9 mouse cellular contexts compared by ENCODE assay signal in the genomic region with DNA sequence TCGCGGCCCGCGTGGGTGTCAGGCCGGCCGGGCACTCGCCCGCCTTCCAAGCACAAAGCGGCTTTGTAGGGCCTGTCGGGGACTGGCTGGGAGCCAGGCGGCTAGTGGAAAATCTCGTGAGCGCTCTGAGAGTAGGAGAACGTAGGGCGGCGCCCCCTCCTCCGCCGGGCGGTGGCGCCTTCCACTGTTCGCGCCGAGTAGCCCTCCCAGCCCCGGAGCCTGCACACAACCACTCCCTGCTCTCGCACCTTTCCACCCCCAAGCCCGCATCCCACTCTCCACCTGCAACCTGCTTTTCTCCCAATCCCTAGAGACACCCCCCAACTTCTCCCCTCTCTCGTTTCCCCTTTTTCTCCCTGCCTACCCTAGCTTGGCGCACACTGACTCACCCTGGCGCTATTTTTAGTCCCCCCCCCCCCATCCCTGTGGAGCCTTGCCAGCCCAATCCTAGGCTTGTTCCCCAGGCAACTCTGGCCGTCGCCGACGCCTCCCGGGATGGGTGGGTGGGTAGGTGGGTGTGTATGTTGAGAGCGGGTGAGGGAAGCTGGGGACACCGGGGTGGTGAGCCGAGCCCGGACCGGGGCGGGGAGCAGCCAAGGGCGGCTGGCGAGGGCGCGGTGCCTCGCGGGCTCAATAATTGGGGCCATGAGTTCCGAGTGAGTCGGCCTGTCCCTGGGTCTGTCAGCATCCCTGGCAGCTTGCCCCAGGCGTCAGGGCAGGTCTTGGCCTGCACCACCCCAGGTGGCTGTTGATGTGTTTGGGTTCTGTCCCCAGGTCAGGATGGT. TPM values are rescaled to one million over a fixed set of nuclear protein-coding genes. Genes with fewer than 3 reads are reported as not detected.
DNase-seq lines count a peak whose midpoint lies in the region; ATAC-seq and TF ChIP-seq lines count a peak whose summit lies in the region.
"Had no signal": no experiment of that assay in that cellular context is flagged by ENCODE, and none has a peak within 500 bp of the region (broad histone marks: within the 10 kb centered on the region; RNA-seq: fewer than 3 reads in every experiment).

No protein-coding gene starts in this region.

- peak; percentile 7 for TF ChIP-seq CTCF in ES-Bruce4 (IDR thresholded peaks at IDR 0.05; ENCODE audit: low read depth, low read length)
- peak; percentile 67 for TF ChIP-seq CTCF in layer of hippocampus, adult 2 months (conservative IDR thresholded peaks at IDR 0.05)
- TF ChIP-seq CTCF in lung, adult 2 months (IDR thresholded peaks at IDR 0.05; ENCODE audit: insufficient read depth, low read length) = no peak

- WGBS in forebrain, embryonic 15.5 days = under 1% methylated on average over 43 of the region's 49 CpGs
- under 1% methylated on average over 46 of the region's 49 CpGs for WGBS in lung, adult 2 months
- WGBS in neural tube, embryonic 15.5 days = under 1% methylated on average over 38 of the region's 49 CpGs

- no peaks in the 10 kb centered on the region for H3K9me3 ChIP-seq in ES-Bruce4 (replicated peaks; ENCODE audit: control insufficient read depth, insufficient read depth, low read length, poor library complexity, severe bottlenecking)
- H3K9me3 ChIP-seq in forebrain, embryonic 15.5 days = no peaks in the 10 kb centered on the region
- no peaks in the 10 kb centered on the region for H3K9me3 ChIP-seq in neural tube, embryonic 15.5 days (replicated peaks)

- ATAC-seq in forebrain, embryonic 15.5 days (replicated peaks) = peak; percentile 66
- peak; percentile 56 for ATAC-seq in neural tube, embryonic 15.5 days (ENCODE audit: low FRiP score)

- no peaks in the 10 kb centered on the region for H3K36me3 ChIP-seq in ES-Bruce4 (ENCODE audit: control insufficient read depth, insufficient read depth, low read length, poor library complexity, severe bottlenecking)
- no peaks in the 10 kb centered on the region for H3K36me3 ChIP-seq in forebrain, embryonic 15.5 days
- H3K36me3 ChIP-seq in neural tube, embryonic 15.5 days = peaks cover 3% of the 10 kb centered on the region; the same call in 1 of the 2 replicates

- peaks cover 14% of the 10 kb centered on the region for H3K4me1 ChIP-seq in ES-Bruce4 (ENCODE audit: control insufficient read depth, insufficient read depth, low read length)
- H3K4me1 ChIP-seq in forebrain, embryonic 15.5 days = peaks cover 66% of the 10 kb centered on the region
- peaks cover 44% of the 10 kb centered on the region for H3K4me1 ChIP-seq in lung, adult 2 months (ENCODE audit: control insufficient read depth, insufficient read depth, low read length)
- H3K4me1 ChIP-seq in neural tube, embryonic 15.5 days = peaks cover 77% of the 10 kb centered on the region

- H3K27me3 ChIP-seq in ES-Bruce4 (ENCODE audit: control insufficient read depth, insufficient read depth, low read length, poor library complexity, severe bottlenecking) = no peaks in the 10 kb centered on the region
- H3K27me3 ChIP-seq in forebrain, embryonic 15.5 days = no peaks in the 10 kb centered on the region
- H3K27me3 ChIP-seq in neural tube, embryonic 15.5 days (replicated peaks) = no peaks in the 10 kb centered on the region

- peak overlapping the region; percentile 81 for H3K4me3 ChIP-seq in ES-Bruce4 (ENCODE audit: low read depth, low read length)
- peak overlapping the region; percentile 70 for H3K4me3 ChIP-seq in forebrain, embryonic 15.5 days
- peak overlapping the region; percentile 64 for H3K4me3 ChIP-seq in layer of hippocampus, adult 2 months
- H3K4me3 ChIP-seq in lung, adult 2 months (replicated peaks; ENCODE audit: extremely low read depth, low read depth, low read length) = peak overlapping the region; percentile 87
- H3K4me3 ChIP-seq in neural tube, embryonic 15.5 days (replicated peaks) = peak overlapping the region; percentile 68

- TF ChIP-seq EP300 in ES-Bruce4 (IDR thresholded peaks at IDR 0.05; ENCODE audit: insufficient read depth, low read depth, low read length) = 0 out of 2 replicates have a peak, but pooled peaks have one; percentile 6

- DNase-seq in cerebellum, adult 11-12 months = peak; percentile 95
- DNase-seq in heart, postnatal 25 days (ENCODE audit: low spot score) = peak; percentile 87
- peak; percentile 84 to 90 for DNase-seq in layer of hippocampus, adult 2 months (ENCODE audit: low spot score in 2 of 2)
- DNase-seq in lung, adult 2 months = peak; percentile 72
- peak; percentile 90 for DNase-seq in testis, postnatal 14 days (ENCODE audit: low spot score)

- peak overlapping the region; percentile 68 for H3K9ac ChIP-seq in ES-Bruce4 (ENCODE audit: low read depth, poor library complexity, severe bottlenecking)
- peak overlapping the region; percentile 79 for H3K9ac ChIP-seq in forebrain, embryonic 15.5 days (replicated peaks)
- peak overlapping the region; percentile 77 for H3K9ac ChIP-seq in neural tube, embryonic 15.5 days (replicated peaks)

- intact Hi-C loops in heart, postnatal 25 days (cut with DNase I) = loop anchor here (2.0 kb wide), 1 partner anchor 30 kb away; no protein-coding TSS in a partner anchor

- peak overlapping the region; percentile 75 for H3K4me2 ChIP-seq in forebrain, embryonic 15.5 days (replicated peaks)
- peak overlapping the region; percentile 78 for H3K4me2 ChIP-seq in neural tube, embryonic 15.5 days

- peak overlapping the region; percentile 78 for H3K27ac ChIP-seq in ES-Bruce4 (ENCODE audit: insufficient read depth, low read length)
- H3K27ac ChIP-seq in forebrain, embryonic 15.5 days (replicated peaks) = peak overlapping the region; percentile 100
- peak overlapping the region; percentile 99 for H3K27ac ChIP-seq in layer of hippocampus, adult 2 months
- H3K27ac ChIP-seq in neural tube, embryonic 15.5 days (replicated peaks) = peak overlapping the region; percentile 100

- no peak for TF ChIP-seq POLR2A in ES-Bruce4 (IDR thresholded peaks at IDR 0.05; ENCODE audit: insufficient read depth, low read length)
- no peak; the same call in 1 of the 2 replicates for TF ChIP-seq POLR2A in lung, adult 2 months (IDR thresholded peaks at IDR 0.05; ENCODE audit: borderline replicate concordance, extremely low read depth, low read depth, low read length)

RNA-seq across cellular contexts. Expression of gene Cic, which starts 11.8 kb away (rescaled TPM):
- polyA plus RNA-seq in ES-Bruce4 (2011; ENCODE audit: insufficient read depth, insufficient read length, low read depth, missing spikeins) = 128 and 141 TPM in 2 replicates
- polyA plus RNA-seq in forebrain, embryonic 15.5 days (2015; fragmentation: Nextera tagmentation; extraction: Ambion mirVana) = 53.2 and 54.4 TPM in 2 replicates
- 10 to 100 TPM; 61.9 to 65.9 TPM for total RNA-seq in heart, postnatal 25 days (2021)
- 100 to 1,000 TPM; 218 to 225 TPM for total RNA-seq in layer of hippocampus, adult 2 months (2021)
- polyA plus RNA-seq in lung, adult 2 months (2012; rRNA removed) = 96.1 and 107 TPM in 2 replicates
- polyA plus RNA-seq in neural tube, embryonic 15.5 days (2015; fragmentation: Nextera tagmentation; extraction: Ambion mirVana) = 33.3 and 37.2 TPM in 2 replicates

RNA-seq across cellular contexts. Expression of gene Pafah1b3, which starts 18.5 kb away (rescaled TPM):
- 47.8 and 55.6 TPM in 2 replicates for polyA plus RNA-seq in ES-Bruce4 (2011; ENCODE audit: insufficient read depth, insufficient read length, low read depth, missing spikeins)
- polyA plus RNA-seq in forebrain, embryonic 15.5 days (2015; fragmentation: Nextera tagmentation; extraction: Ambion mirVana) = 521 and 550 TPM in 2 replicates
- 1 to 10 TPM; 2.7 to 4.3 TPM for total RNA-seq in heart, postnatal 25 days (2021)
- total RNA-seq in layer of hippocampus, adult 2 months (2021) = 10 to 100 TPM; 16.9 to 21.0 TPM
- 42.7 and 49.1 TPM in 2 replicates for polyA plus RNA-seq in lung, adult 2 months (2012; rRNA removed)
- 458 and 569 TPM in 2 replicates for polyA plus RNA-seq in neural tube, embryonic 15.5 days (2015; fragmentation: Nextera tagmentation; extraction: Ambion mirVana)

RNA-seq across cellular contexts. Expression of gene Prr19, which starts 21.9 kb away (rescaled TPM):
- polyA plus RNA-seq in ES-Bruce4 (2011; ENCODE audit: insufficient read depth, insufficient read length, low read depth, missing spikeins) = 1.3 and 1.6 TPM in 2 replicates
- polyA plus RNA-seq in forebrain, embryonic 15.5 days (2015; fragmentation: Nextera tagmentation; extraction: Ambion mirVana) = 1.6 and 2.1 TPM in 2 replicates
- not detected for total RNA-seq in heart, postnatal 25 days (2021)
- total RNA-seq in layer of hippocampus, adult 2 months (2021) = not detected
- not detected in 2 replicates for polyA plus RNA-seq in lung, adult 2 months (2012; rRNA removed)
- 3.0 and 3.5 TPM in 2 replicates for polyA plus RNA-seq in neural tube, embryonic 15.5 days (2015; fragmentation: Nextera tagmentation; extraction: Ambion mirVana)
- polyA plus RNA-seq: large intestine, adult 2 months had no signal

RNA-seq across cellular contexts. Expression of gene Tmem145, which starts 26.6 kb away (rescaled TPM):
- 2.0 and 2.5 TPM in 2 replicates for polyA plus RNA-seq in ES-Bruce4 (2011; ENCODE audit: insufficient read depth, insufficient read length, low read depth, missing spikeins)
- polyA plus RNA-seq in forebrain, embryonic 15.5 days (2015; fragmentation: Nextera tagmentation; extraction: Ambion mirVana) = 30.9 and 32.3 TPM in 2 replicates
- not detected for total RNA-seq in heart, postnatal 25 days (2021)
- total RNA-seq in layer of hippocampus, adult 2 months (2021) = 10 to 100 TPM; 27.4 to 27.8 TPM
- polyA plus RNA-seq in lung, adult 2 months (2012; rRNA removed) = not detected in 2 replicates
- polyA plus RNA-seq in neural tube, embryonic 15.5 days (2015; fragmentation: Nextera tagmentation; extraction: Ambion mirVana) = 73.5 and 98.1 TPM in 2 replicates

RNA-seq across cellular contexts. Expression of gene Erf, which starts 28.7 kb away (rescaled TPM):
- 61.8 and 63.8 TPM in 2 replicates for polyA plus RNA-seq in ES-Bruce4 (2011; ENCODE audit: insufficient read depth, insufficient read length, low read depth, missing spikeins)
- 4.8 and 5.5 TPM in 2 replicates for polyA plus RNA-seq in forebrain, embryonic 15.5 days (2015; fragmentation: Nextera tagmentation; extraction: Ambion mirVana)
- 10 to 100 TPM; 19.2 to 29.6 TPM for total RNA-seq in heart, postnatal 25 days (2021)
- 10 to 100 TPM; 40.3 to 45.1 TPM for total RNA-seq in layer of hippocampus, adult 2 months (2021)
- 41.1 and 51.4 TPM in 2 replicates for polyA plus RNA-seq in lung, adult 2 months (2012; rRNA removed)
- polyA plus RNA-seq in neural tube, embryonic 15.5 days (2015; fragmentation: Nextera tagmentation; extraction: Ambion mirVana) = 3.7 and 6.5 TPM in 2 replicates

Comparison
In these comparisons a context has a peak if more than half of its experiments do, and no peak if none do; other contexts are left out.
1. Peak in every context shown above with its lines: DNase-seq, ATAC-seq, H3K4me3 ChIP-seq and H3K27ac ChIP-seq.